Mouse (Mus musculus) left cerebral cortex, postnatal 14 days (tissue): Measurements from ENCODE around the gene Frmd6. TPM values are rescaled to one million over a fixed set of nuclear protein-coding genes. Genes with fewer than 3 reads are reported as not detected.

ENCODE experiments used
- DNase-seq, 2 experiments: peaks; one replicate each; pipeline ENCODE4 v3.0.0; 2021 to 2022; ENCODE audit warnings: low spot score in 2 of 2, mixed read lengths in 1 of 2
- intact Hi-C: fragments of 180-260 bp; cut with DNase I; formaldehyde crosslinking; loops from one replicate; pipeline ENCODE4 v1.15.1; 2025
- total RNA-seq, 2 experiments: library from RNA; stranded (reverse); gene quantifications; 2 replicates each; pipeline ENCODE4 v1.2.3; 2021

Frmd6 gene
- total RNA-seq, 2 experiments from 2014 or later: 20.8 to 28.5 TPM

- no peak for DNase-seq
- intact Hi-C loops: no loop called here
Measured at GRCm38 (mm10) chr12:70884113-70884512, 58.8 kb downstream of the Frmd6 start.

- DNase-seq: no peak
- intact Hi-C loops: no loop called here
Measured at GRCm38 (mm10) chr12:70884973-70885372, 59.7 kb downstream of the Frmd6 start.

DNA sequence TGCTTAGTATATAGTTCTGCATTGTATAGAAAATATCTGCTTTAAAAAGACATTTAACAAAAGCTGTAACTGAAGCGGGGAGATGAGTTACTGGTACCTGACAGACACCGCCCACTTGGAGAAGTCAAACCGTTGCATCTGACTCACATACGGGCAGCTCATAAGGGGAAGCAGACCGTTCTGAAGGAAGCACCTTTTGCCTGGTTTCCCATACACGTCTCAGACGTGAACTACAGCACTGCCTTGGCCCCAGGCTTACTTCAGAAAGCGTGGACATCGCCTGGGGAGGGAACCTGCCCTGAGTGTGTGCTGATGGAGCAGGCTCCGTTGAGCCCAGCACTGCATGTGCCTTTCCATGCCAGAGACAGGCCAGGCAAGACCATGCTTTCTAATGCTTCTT lies 60.3 kb downstream of the Frmd6 start:
- no peak for DNase-seq
- intact Hi-C loops: no loop called here

GRCm38 (mm10) chr12:70890405-70890804 lies 65.1 kb downstream of the Frmd6 start:
- no peak for DNase-seq
- intact Hi-C loops: no loop called here

- intact Hi-C loops: no loop called here
Measured at GRCm38 (mm10) chr12:70890874-70891470, 65.7 kb downstream of the Frmd6 start.

DNA sequence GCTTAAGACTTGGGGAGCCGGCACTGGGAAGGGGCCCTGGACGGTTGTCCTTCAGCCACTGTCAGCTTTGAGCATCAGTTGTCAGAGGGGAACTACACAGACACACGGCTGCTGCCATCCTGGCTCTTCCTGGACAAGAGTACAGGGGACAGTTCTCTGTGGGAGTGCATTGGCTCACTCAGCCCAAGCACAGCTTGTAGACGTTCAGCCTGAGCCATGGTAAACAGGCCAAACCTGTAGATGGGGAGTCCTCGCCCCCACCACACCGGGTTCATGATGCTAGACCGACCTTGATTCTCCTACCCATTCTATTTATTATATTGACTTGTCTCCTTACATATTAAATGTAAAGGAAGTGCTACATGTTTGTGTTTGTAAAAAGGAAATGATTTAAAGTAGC lies 70.0 kb downstream of the Frmd6 start:
- no peak for DNase-seq
- intact Hi-C loops: no loop called here

More at GRCm38 (mm10) chr12:70890874-70891470, 65.7 kb downstream of the Frmd6 start:
- DNase-seq: no peak

- intact Hi-C loops: no loop called here
- no peak for DNase-seq
Measured at GRCm38 (mm10) chr12:70896068-70896467, 70.8 kb downstream of the Frmd6 start.

DNA sequence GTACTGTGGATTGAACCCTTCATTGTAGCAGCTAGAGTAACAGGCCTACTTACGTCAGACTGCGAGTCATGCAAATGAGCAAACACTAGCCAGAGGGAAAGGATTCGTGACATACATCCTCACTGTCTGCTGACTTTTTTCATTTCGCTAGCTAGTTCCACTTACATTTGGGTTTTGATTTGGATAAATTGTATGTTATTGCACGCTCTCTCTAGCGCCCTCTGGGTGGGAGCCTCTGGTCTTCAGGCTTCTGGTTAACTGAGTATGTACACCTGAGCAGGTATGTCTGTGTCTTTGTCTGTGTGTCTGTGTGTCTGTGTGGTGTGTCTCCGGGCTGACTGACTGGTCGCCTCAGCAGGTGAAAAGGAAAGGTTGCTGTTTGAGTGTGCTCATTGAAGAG lies 72.1 kb downstream of the Frmd6 start:
- intact Hi-C loops: no loop called here
- peak in 1 of 2 experiments; percentile 54 for DNase-seq

GRCm38 (mm10) chr12:70898450-70898849 lies 73.1 kb downstream of the Frmd6 start:
- no peak for DNase-seq
- intact Hi-C loops: no loop called here

DNA sequence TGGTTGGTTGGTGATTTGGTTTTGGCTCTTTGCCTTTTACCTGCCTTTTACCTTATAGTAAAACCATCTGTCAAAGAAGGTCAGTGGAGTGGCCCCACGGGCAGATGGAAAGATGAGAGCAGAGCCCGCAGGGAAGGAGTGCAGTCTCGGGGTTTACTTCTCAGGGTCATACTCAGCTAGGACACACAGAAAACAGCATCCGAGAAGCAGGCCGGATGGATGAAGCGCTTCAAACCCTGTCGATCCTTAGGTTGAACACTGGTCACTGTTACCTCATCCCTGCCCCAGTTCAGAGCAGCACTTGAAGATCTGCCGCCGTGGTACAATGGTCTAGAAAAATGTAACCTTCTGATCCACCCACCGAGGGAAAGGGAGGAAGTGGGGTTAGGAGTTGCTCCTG lies 79.2 kb downstream of the Frmd6 start:
- DNase-seq: no peak
- intact Hi-C loops: no loop called here

- DNase-seq: no peak
- intact Hi-C loops: no loop called here
Measured at GRCm38 (mm10) chr12:70906867-70907266, 81.6 kb downstream of the Frmd6 start.

- DNase-seq: no peak
- intact Hi-C loops: loop anchor here (2.0 kb wide), 1 partner anchor 83 kb away; the partner anchor contains the start of gene Frmd6
Measured at GRCm38 (mm10) chr12:70907651-70908050, 82.3 kb downstream of the Frmd6 start.

DNA sequence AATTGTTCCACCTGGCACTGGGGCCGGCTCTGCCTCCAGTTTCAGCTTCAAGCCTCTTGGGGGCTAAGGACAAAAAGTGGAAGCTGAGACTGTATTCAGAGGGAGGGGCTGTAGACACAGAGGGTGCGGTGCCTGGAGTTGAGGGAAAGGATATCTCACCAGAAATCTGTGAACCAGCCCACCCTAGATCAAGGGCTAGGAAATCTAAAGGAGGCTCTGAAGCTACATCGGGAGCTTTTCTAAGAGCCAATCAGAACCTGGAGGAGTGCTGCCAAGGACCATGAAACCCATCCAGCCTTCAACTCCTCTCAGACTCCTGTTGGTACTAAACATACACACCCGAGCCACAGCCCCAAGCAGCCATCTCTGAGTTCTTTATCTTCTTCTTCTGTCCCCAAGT lies 82.8 kb downstream of the Frmd6 start:
- DNase-seq: no peak
- intact Hi-C loops: loop anchor here (2.0 kb wide), 1 partner anchor 83 kb away; the partner anchor contains the start of gene Frmd6

DNA sequence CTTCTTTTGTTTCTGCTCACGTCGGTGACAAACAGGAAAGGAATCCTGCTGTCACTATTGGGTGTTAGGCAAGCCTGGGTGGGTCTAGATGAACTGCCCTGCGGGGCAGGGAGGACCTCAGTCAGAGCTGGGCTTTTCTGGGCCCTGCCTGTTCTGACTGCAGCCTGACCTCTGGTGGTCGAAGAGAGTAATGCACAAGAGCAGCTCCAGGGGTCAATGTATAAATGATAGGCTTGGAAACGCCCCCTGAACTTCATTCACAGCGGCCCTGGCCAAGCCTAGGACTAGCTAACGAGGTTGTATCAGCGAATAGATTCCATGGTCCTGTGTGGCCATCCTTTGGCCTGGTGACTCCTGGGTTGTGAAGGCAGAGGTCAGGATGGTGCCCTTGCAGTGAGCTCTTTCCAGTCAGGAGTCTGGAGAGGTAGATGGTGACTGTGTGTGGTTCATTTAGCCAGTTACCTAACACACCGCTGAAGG lies 85.0 kb downstream of the Frmd6 start:
- intact Hi-C loops: loop anchor here (1.0 to 10.0 kb wide), 2 partner anchors 415 to 675 kb away; partner anchors contain the start of gene Pygl
- peak; percentile 72 to 77 for DNase-seq

DNA sequence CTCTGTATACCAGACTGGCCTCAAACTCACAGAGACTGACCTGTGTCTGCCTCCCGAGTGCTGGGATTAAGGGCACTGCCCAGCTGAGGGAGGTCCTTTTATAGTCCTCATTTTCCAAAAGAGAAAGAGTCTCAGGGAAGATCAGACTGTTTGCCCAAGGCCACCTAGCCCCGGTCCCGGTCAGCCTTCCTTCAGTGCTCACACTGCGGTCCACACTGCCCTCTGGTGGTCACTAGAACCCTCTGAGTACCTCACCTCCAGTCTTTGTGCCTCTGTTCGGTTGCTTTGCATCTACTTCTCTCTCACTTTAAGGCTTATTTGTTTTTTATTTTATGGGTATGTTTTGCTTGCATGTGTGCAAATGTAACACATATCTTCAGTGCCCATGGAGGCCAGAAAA lies 85.7 kb downstream of the Frmd6 start:
- peak; percentile 73 to 83 for DNase-seq
- intact Hi-C loops: loop anchor here (10.0 kb wide), 1 partner anchor 676 kb away; the partner anchor contains the start of gene Pygl

- intact Hi-C loops: loop anchor here (10.0 kb wide), 1 partner anchor 677 kb away; the partner anchor contains the start of gene Pygl
- no peak for DNase-seq
Measured at GRCm38 (mm10) chr12:70911676-70912379, 86.5 kb downstream of the Frmd6 start.

GRCm38 (mm10) chr12:70913429-70913828 lies 88.1 kb downstream of the Frmd6 start:
- intact Hi-C loops: loop anchor here (10.0 kb wide), 1 partner anchor 679 kb away; the partner anchor contains the start of gene Pygl
- peak; percentile 51 to 59 for DNase-seq

DNA sequence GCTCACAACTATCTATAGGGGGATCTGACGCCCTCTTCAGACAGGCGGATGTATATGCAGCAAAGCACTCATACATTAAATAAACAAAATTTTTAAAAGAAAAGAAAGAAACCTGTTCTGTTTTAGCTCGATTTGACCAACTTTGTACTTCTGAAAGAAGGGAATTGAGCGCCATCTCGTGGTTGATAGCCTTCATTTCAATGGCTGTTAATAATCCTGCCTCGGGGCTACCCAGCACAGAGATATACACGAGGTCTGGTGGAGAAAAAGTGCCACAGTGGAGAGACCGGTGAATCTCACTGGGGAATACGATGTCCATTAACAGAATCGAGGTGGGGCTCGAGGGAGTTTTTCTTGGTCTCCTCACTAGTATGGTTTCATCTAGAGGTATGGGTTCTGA lies 89.1 kb downstream of the Frmd6 start:
- intact Hi-C loops: loop anchor here (10.0 kb wide), 1 partner anchor 680 kb away; the partner anchor contains the start of gene Pygl
- DNase-seq: peak; percentile 55 to 67

GRCm38 (mm10) chr12:70929781-70930180 lies 104.5 kb downstream of the Frmd6 start:
- intact Hi-C loops: no loop called here
- DNase-seq: no peak

- intact Hi-C loops: no loop called here
- peak; percentile 25 to 41 for DNase-seq
Measured at GRCm38 (mm10) chr12:70937150-70937549, 111.8 kb downstream of the Frmd6 start.
